Mouse (Mus musculus) cortical plate, adult 2 months (tissue): ENCODE data around the gene Ctf2.

Experiments
- CTCF ChIP-seq: fragments of 200-500 bp; IDR thresholded peaks from 2 replicates; pipeline ENCODE4 v1.5.1; 2011; ENCODE audit warnings: mild to moderate bottlenecking, control low read depth, low read length; ENCODE audit not compliant: insufficient read depth; ENCODE audit errors: extremely low read depth
- POLR2A ChIP-seq: fragments of 200-500 bp; IDR thresholded peaks from 2 replicates; pipeline ENCODE4 v1.6.1; 2011; ENCODE audit warnings: mild to moderate bottlenecking, low read length, control low read depth; ENCODE audit not compliant: insufficient read depth; ENCODE audit errors: extremely low read depth

GRCm38 (mm10) chr7:127680541-127680940 is 51.4 kb downstream of the Ctf2 start:
- TF ChIP-seq CTCF (no peak), POLR2A (no peak)
